Mouse (Mus musculus): ENCODE measurements at regions not wholly inside any gene's neighbourhood (a gene's known extent, or its start where the extent isn't known, plus 50 kb on each side); places are given as distances from the start of the nearest gene placed in this dataset.

GRCm38 (mm10) chr15:63624814-63625213, 220.2 kb downstream of the Gsdmc2 start:
- TF ChIP-seq CTCF (IDR thresholded peaks at IDR 0.05; ENCODE audit: low read depth) (no peak), EP300 (IDR thresholded peaks at IDR 0.05; ENCODE audit: low read depth) (no peak)
